Mouse (Mus musculus): ENCODE data around the gene Pecr.

Gene Pecr

DNA sequence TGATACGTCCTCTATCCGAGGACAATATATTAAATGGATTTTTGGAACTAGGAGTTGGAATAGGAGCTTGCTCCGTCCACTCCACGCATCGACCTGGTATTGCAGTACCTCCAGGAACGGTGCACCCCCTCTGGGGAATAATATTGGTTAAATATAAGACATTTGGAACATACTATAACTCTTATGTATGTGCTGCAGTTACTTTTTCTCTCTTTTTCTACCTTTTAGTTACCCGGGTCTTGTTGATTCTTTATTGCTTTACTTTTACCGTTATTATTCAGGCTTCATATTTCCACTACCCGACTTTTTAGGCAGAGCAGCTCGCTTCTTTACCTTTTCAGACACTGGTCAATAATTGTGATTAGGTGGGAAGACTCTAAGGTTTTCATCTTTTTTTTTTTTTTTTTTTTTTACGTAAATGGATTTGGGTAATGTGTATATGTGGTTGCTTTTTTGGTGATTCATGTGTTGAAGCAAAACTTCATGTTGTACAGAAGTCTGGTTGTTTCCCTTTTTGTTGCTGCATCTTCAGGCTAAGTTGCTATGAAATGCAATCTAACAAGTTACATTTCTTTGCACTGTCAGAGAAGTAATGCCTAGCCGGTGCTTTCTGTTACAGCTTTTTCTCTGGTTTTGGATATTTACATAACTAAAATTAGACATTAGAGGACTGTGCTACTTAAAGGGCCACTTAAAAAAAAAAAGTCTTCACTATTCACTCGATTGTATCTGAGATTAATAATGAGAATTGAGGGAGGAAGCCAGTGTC, 46.9 kb downstream of the Pecr start:
- DNase-seq (ENCODE audit: low read depth, low spot score): peak; percentile 83

GRCm38 (mm10) chr1:72236363-72237006, 47.6 kb downstream of the Pecr start:
- DNase-seq (ENCODE audit: low read depth, low spot score): peak; percentile 91

GRCm38 (mm10) chr1:72232592-72232991, 51.5 kb downstream of the Pecr start:
- peak; percentile 78 for DNase-seq (ENCODE audit: low read depth, low spot score)

- DNase-seq (ENCODE audit: low read depth, low spot score): no peak
Observed at GRCm38 (mm10) chr1:72228974-72229373, 55.1 kb downstream of the Pecr start.

- DNase-seq (ENCODE audit: low read depth, low spot score): no peak
Observed at GRCm38 (mm10) chr1:72227546-72227945, 56.6 kb downstream of the Pecr start.

DNA sequence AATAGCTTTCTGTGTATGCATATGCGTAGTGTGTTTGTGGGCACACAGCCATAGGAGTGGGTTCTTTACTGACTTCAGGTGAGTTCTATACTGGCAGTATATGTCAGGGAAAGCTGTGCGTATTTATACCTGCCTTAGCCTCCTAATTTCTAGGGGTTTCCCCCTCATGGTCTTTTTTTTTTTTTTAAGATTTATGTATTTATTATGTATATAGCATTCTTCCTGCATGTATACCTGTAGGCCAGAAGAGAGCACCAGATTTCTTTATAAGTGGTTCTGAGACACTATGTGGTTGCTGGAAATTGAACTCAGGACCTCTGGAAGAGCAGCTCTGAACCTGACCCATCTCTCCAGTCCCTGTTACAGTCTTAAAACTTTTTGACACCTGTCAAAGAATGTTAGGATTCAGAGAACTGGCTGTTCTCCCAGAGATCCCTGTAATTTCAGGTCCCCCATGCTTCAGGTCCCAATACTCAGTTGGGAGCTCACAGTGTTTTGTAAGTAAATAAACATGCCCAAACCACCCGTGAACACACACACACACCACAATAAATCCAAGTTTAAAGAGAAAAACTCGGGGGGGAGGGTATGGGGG, 57.1 kb downstream of the Pecr start:
- no peak for DNase-seq (ENCODE audit: low read depth, low spot score)

- DNase-seq (ENCODE audit: low read depth, low spot score): peak; percentile 93
Observed at GRCm38 (mm10) chr1:72226172-72226886, 57.8 kb downstream of the Pecr start.

DNA sequence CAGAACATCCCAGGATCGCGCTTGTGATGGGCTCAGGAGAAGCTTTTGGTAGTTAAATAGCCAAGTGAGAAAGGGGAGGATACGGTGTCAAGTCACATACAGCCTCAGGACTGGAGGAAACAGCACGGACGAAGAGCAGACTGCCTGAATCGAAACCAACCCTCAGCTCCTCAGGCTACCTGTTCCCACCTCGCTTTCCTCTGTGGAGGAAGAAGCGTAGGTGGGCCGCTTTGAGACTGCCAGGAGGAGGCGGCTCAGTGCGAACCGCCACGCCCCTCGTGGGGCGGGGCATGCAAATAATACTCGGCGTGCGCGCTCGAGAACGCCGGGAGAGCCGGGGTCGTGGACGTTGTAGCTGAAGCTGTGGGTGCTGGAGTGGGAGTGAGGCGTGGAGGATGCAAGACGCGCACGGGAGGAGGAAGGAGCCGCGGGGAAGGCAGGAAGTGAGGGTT, 58.4 kb downstream of the Pecr start:
- DNase-seq (ENCODE audit: low read depth, low spot score): peak; percentile 92

GRCm38 (mm10) chr1:72225054-72225718, 58.9 kb downstream of the Pecr start:
- peak; percentile 14 for DNase-seq (ENCODE audit: low read depth, low spot score)

- peak; percentile 52 for DNase-seq (ENCODE audit: low read depth, low spot score)
Observed at GRCm38 (mm10) chr1:72220008-72220407, 64.1 kb downstream of the Pecr start.

DNA sequence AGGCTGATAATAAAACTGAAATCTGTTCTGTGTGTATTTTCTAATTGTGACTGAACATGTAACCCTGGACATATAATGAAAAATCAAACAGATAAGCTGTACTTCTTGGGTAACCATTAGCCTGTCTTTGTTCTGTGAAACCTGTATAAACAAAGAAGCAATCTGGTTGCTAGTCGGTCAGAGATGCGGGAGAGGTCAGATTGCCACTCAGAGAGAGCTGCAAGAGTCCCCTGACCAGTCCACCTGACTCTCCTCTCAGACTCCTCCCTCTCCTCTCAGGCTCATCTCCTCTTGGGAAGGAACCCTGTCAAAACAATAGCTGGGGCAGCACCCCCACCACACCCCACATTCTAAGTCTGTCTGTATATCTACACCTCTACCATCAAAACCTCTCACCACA, 65.0 kb downstream of the Pecr start:
- DNase-seq (ENCODE audit: low read depth, low spot score): no peak

GRCm38 (mm10) chr1:72218626-72219025, 65.5 kb downstream of the Pecr start:
- no peak for DNase-seq (ENCODE audit: low read depth, low spot score)

- DNase-seq (ENCODE audit: low read depth, low spot score): peak; percentile 62
Observed at GRCm38 (mm10) chr1:72216761-72217160, 67.4 kb downstream of the Pecr start.

- DNase-seq (ENCODE audit: low read depth, low spot score): peak; percentile 26
Observed at GRCm38 (mm10) chr1:72215174-72215573, 68.9 kb downstream of the Pecr start.

DNA sequence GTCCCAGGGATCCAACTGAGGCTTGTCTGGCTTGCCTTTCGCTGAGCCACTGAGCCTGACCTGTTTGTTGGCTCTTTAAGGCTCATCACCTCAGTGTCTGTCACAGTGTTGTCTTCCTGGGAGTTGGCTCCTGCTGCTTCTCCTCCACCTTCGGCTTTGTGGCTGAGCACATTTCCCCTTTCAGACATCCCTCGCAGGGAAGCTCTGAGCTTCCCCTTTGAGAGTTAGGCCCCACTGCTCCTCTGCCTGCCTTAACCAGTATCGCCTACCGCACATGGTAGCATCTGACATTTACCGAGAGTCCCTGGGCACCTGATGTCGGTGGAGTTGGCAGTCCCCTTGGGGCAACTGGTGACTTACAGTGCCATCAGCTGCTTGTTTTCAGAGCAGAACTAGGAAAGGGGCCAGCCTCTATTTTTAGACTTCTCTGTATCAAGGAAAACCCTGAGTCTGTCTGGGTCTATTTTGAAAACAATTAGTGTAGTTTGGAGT, 69.6 kb downstream of the Pecr start:
- peak; percentile 72 for DNase-seq (ENCODE audit: low read depth, low spot score)

GRCm38 (mm10) chr1:72213954-72214353, 70.2 kb downstream of the Pecr start:
- no peak for DNase-seq (ENCODE audit: low read depth, low spot score)

GRCm38 (mm10) chr1:72211701-72212699, 72.1 kb downstream of the Pecr start, which contains the start of gene Mreg:
Mreg (minus strand) TSS chr1:72212307.
- peak; percentile 86 for DNase-seq (ENCODE audit: low read depth, low spot score)

DNA sequence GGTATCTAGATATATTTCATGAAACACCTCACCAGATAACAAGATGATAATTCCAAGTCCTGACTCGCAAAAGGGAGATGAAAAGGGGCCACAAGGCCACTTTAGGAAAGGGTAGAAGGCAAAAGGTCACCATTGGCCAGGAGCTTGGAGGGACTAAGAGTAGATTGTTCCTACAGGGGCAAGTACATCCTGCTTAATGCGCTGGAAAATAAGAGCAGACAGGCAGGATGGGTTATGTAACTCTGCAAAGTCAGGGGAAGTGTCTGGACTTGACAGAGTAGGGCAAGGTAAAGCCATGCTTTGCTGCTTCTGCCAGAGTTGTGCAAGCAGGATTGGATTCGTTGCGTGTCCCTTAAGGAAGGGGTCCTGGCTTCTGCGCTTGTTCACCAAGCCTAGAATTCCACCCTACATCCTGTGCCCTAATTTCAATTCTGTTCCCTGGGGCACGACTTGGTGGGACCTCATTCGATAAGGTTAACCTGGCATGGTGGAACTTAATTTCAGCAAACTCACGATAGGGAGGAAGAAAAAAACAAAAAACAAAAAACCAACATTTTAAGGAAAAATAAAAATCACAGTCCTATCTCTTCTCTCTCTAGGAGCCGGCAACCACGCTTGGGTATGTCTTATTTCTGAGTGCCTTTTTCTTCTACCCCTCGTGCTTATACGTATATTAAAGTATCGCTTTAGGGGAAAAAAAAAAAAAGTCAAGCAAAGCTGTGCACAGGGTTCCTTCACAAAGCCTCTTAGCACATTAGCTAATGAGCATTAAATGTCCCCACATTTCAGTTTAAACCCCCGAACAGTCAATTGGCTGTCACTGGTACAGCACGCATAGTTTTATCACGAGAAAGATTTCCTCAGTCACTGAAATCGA, 73.1 kb downstream of the Pecr start:
- DNase-seq (ENCODE audit: low read depth, low spot score): peak; percentile 73

All from A20 (cell line).